Mouse (Mus musculus): ENCODE measurements around the gene Ntm.

Gene Ntm

GRCm38 (mm10) chr9:29217951-29218350 is 745.0 kb downstream of the Ntm start:
- DNase-seq, result peak; percentile 40 to 65

- no peak for DNase-seq
Observed at GRCm38 (mm10) chr9:29216528-29216927, 746.4 kb downstream of the Ntm start.

- peak; percentile 83 to 89 for DNase-seq
Observed at GRCm38 (mm10) chr9:29215796-29216195, 747.1 kb downstream of the Ntm start.

GRCm38 (mm10) chr9:29215241-29215640 is 747.7 kb downstream of the Ntm start:
- DNase-seq, result peak in 1 of 2 experiments; percentile 52

GRCm38 (mm10) chr9:29209243-29209642 is 753.7 kb downstream of the Ntm start:
- peak; percentile 42 to 62 for DNase-seq

- no peak for DNase-seq
Observed at GRCm38 (mm10) chr9:29208142-29208541, 754.8 kb downstream of the Ntm start.

GRCm38 (mm10) chr9:29205680-29206079 is 757.3 kb downstream of the Ntm start:
- peak; percentile 47 to 57 for DNase-seq

- peak; percentile 55 to 56 for DNase-seq
Observed at GRCm38 (mm10) chr9:29202196-29202595, 760.7 kb downstream of the Ntm start.

GRCm38 (mm10) chr9:29201163-29202053 is 761.5 kb downstream of the Ntm start:
- DNase-seq, result peak; percentile 86 to 89

- DNase-seq, result peak; percentile 51 to 53
Observed at GRCm38 (mm10) chr9:29197046-29197445, 765.9 kb downstream of the Ntm start.

- DNase-seq, result no peak
Observed at GRCm38 (mm10) chr9:29194265-29194664, 768.7 kb downstream of the Ntm start.

GRCm38 (mm10) chr9:29183011-29183410 is 779.9 kb downstream of the Ntm start:
- peak; percentile 51 to 70 for DNase-seq

- no peak for DNase-seq
Observed at GRCm38 (mm10) chr9:29181661-29182060, 781.3 kb downstream of the Ntm start.

GRCm38 (mm10) chr9:29165731-29166130 is 797.2 kb downstream of the Ntm start:
- peak in 1 of 2 experiments; percentile 22 for DNase-seq

- no peak for DNase-seq
Observed at GRCm38 (mm10) chr9:29161059-29161642, 801.8 kb downstream of the Ntm start.

GRCm38 (mm10) chr9:29145901-29146300 is 817.0 kb downstream of the Ntm start:
- DNase-seq, result no peak

- no peak for DNase-seq
Observed at GRCm38 (mm10) chr9:29136039-29136438, 826.9 kb downstream of the Ntm start.

GRCm38 (mm10) chr9:29130717-29131292 is 832.1 kb downstream of the Ntm start:
- no peak for DNase-seq

GRCm38 (mm10) chr9:29130316-29130715 is 832.6 kb downstream of the Ntm start:
- no peak for DNase-seq

- DNase-seq, result no peak
Observed at GRCm38 (mm10) chr9:29128416-29128815, 834.5 kb downstream of the Ntm start.

GRCm38 (mm10) chr9:29124455-29124854 is 838.5 kb downstream of the Ntm start:
- peak in 1 of 2 experiments; percentile 22 for DNase-seq

- peak; percentile 46 to 49 for DNase-seq
Observed at GRCm38 (mm10) chr9:29123828-29124227, 839.1 kb downstream of the Ntm start.

- no peak for DNase-seq
Observed at GRCm38 (mm10) chr9:29117561-29118112, 845.3 kb downstream of the Ntm start.

All from cerebellum, postnatal 10 days (tissue).